Mouse (Mus musculus): ENCODE measurements around the gene Zfp212.

Zfp212 gene

GRCm38 (mm10) chr6:47920447-47921340, at the start of gene Zfp212:
TSS of gene Zfp212 (plus strand) at chr6:47920476.
- DNase-seq (ENCODE audit: low spot score) = peak; percentile 95

GRCm38 (mm10) chr6:47872266-47872665, 48.0 kb upstream of the Zfp212 start:
- no peak for DNase-seq (ENCODE audit: low spot score)

- no peak for DNase-seq (ENCODE audit: low spot score)
These were observed 43.2 kb upstream of the Zfp212 start, which contains the start of gene Zfp282 for GRCm38 (mm10) chr6:47877058-47877457. TSS of gene Zfp282 (plus strand) at chr6:47877204.

- DNase-seq (ENCODE audit: low spot score) = peak; percentile 93
These were observed 42.7 kb upstream of the Zfp212 start for GRCm38 (mm10) chr6:47877461-47878132.

GRCm38 (mm10) chr6:47878133-47878514, 42.2 kb upstream of the Zfp212 start:
- DNase-seq (ENCODE audit: low spot score) = peak; percentile 51

- DNase-seq (ENCODE audit: low spot score) = no peak
These were observed 41.7 kb upstream of the Zfp212 start for GRCm38 (mm10) chr6:47878593-47878992.

GRCm38 (mm10) chr6:47879049-47879716, 41.1 kb upstream of the Zfp212 start:
- DNase-seq (ENCODE audit: low spot score) = no peak

GRCm38 (mm10) chr6:47880166-47880565, 40.1 kb upstream of the Zfp212 start:
- DNase-seq (ENCODE audit: low spot score) = no peak

- DNase-seq (ENCODE audit: low spot score) = no peak
These were observed 31.4 kb upstream of the Zfp212 start for GRCm38 (mm10) chr6:47888812-47889383.

- DNase-seq (ENCODE audit: low spot score) = no peak
These were observed 20.9 kb upstream of the Zfp212 start for GRCm38 (mm10) chr6:47899416-47899815.

- peak; percentile 29 for DNase-seq (ENCODE audit: low spot score)
These were observed 16.7 kb upstream of the Zfp212 start for GRCm38 (mm10) chr6:47903587-47903986.

- no peak for DNase-seq (ENCODE audit: low spot score)
These were observed 15.9 kb upstream of the Zfp212 start for GRCm38 (mm10) chr6:47904361-47904760.

- no peak for DNase-seq (ENCODE audit: low spot score)
These were observed 15.2 kb upstream of the Zfp212 start for GRCm38 (mm10) chr6:47904917-47905695.

- DNase-seq (ENCODE audit: low spot score) = no peak
These were observed 13.9 kb upstream of the Zfp212 start for GRCm38 (mm10) chr6:47906326-47906725.

GRCm38 (mm10) chr6:47909007-47909406, 11.3 kb upstream of the Zfp212 start:
- no peak for DNase-seq (ENCODE audit: low spot score)

GRCm38 (mm10) chr6:47911650-47912049, 8.6 kb upstream of the Zfp212 start:
- DNase-seq (ENCODE audit: low spot score) = no peak

- no peak for DNase-seq (ENCODE audit: low spot score)
These were observed 7.3 kb upstream of the Zfp212 start for GRCm38 (mm10) chr6:47912991-47913390.

GRCm38 (mm10) chr6:47917051-47917450, 3.2 kb upstream of the Zfp212 start:
- DNase-seq (ENCODE audit: low spot score) = no peak

- DNase-seq (ENCODE audit: low spot score) = no peak
These were observed 1.5 kb upstream of the Zfp212 start for GRCm38 (mm10) chr6:47918768-47919274.

GRCm38 (mm10) chr6:47919646-47920446, 430 bp upstream of the Zfp212 start:
- DNase-seq (ENCODE audit: low spot score) = no peak

Measured in adipocyte (in vitro differentiated cells).